Mouse (Mus musculus) lung, postnatal 4 days (tissue): Measurements from ENCODE around the gene Adcy1.

Experiments
- DNase-seq, 2 experiments: peaks; one replicate each; pipeline ENCODE4 v3.0.0; 2021

Gene Adcy1

GRCm38 (mm10) chr11:7226810-7227550, 163.7 kb downstream of the Adcy1 start:
- peak in 1 of 2 experiments; percentile 39 for DNase-seq

GRCm38 (mm10) chr11:7228107-7228506, 164.8 kb downstream of the Adcy1 start:
- no peak for DNase-seq
